ENCODE assay signal across 7 mouse cellular contexts in the genomic region with DNA sequence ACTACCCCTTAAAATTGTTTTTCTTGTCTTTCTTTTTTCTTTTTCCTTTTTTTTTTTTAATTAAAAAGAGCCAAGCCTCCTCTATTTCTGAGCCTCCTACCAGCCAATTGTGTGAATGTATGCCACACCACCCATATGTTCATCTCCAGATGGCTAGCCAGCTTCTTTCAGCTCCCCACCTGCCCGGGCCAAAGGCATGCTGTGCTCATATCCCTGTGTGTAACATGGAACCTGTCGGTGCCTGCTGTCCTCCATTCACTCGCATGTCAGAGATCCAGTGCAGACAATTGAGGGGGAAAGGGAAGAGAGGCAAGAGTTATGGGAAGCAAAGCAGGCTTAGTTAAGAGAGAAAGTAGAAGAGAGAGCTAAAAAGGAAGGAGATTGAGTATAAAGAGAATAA.
A peak's percentile ranks its signal among the peaks of the same experiment; 100 is the strongest.
DNase-seq lines count a peak whose midpoint lies in the region; ATAC-seq lines count a peak whose summit lies in the region.

No protein-coding gene starts in this region.

- WGBS in forebrain, embryonic 15.5 days: 11% methylated on average over 3 of the region's 3 CpGs

- peak; percentile 96 to 97 for DNase-seq in cerebellum, postnatal 10 days
- DNase-seq in layer of hippocampus, adult 9-11 months: peak; percentile 18
- peak; percentile 37 for DNase-seq in right cerebral cortex, adult 18-20 months
- no peak for DNase-seq in heart, postnatal 14 days
- no peak for DNase-seq in ovary, postnatal 36 days (ENCODE audit: low spot score)

- no peak overlapping the region for H3K9ac ChIP-seq in forebrain, embryonic 15.5 days (replicated peaks)

- ATAC-seq in forebrain, embryonic 15.5 days (replicated peaks): peak; percentile 97
- ATAC-seq in megakaryocyte progenitor cell, adult 5-6 weeks (replicated peaks; ENCODE audit: poor library complexity): no peak

- no peaks in the 10 kb centered on the region for H3K36me3 ChIP-seq in forebrain, embryonic 15.5 days

- no peak overlapping the region for H3K4me3 ChIP-seq in forebrain, embryonic 15.5 days

- H3K9me3 ChIP-seq in forebrain, embryonic 15.5 days: no peaks in the 10 kb centered on the region

- H3K27me3 ChIP-seq in forebrain, embryonic 15.5 days: no peaks in the 10 kb centered on the region

- no peak overlapping the region for H3K27ac ChIP-seq in forebrain, embryonic 15.5 days (replicated peaks)

- H3K4me1 ChIP-seq in forebrain, embryonic 15.5 days: no peaks in the 10 kb centered on the region

- no peak overlapping the region for H3K4me2 ChIP-seq in forebrain, embryonic 15.5 days (replicated peaks)

- intact Hi-C loops in heart, postnatal 14 days (cut with DNase I): no loop called here

Comparison
In these comparisons a context has a peak if more than half of its experiments do, and no peak if none do; other contexts are left out.
1. DNase-seq: peak in cerebellum, postnatal 10 days (2 of 2), layer of hippocampus, adult 9-11 months (single experiment) and right cerebral cortex, adult 18-20 months (single experiment); none in heart, postnatal 14 days (0 of 2) and ovary, postnatal 36 days (single experiment).